Mouse (Mus musculus) olfactory bulb, adult 2 months (tissue): Measurements from ENCODE around the gene Myh13. TPM values are rescaled to one million over a fixed set of nuclear protein-coding genes. Genes with fewer than 3 reads are reported as not detected.

Experiments used
- H3K27ac ChIP-seq: fragments of 200-500 bp; 2 replicates; pipeline ENCODE4 v1.5.1; 2012; ENCODE audit warnings: low read depth, low read length; ENCODE audit not compliant: insufficient read depth
- H3K4me1 ChIP-seq: fragments of 200-500 bp; 2 replicates; pipeline ENCODE4 v1.6.1; 2012; ENCODE audit warnings: low read length; ENCODE audit not compliant: control insufficient read depth, insufficient read depth
- H3K4me3 ChIP-seq: fragments of 200-500 bp; 2 replicates; pipeline ENCODE4 v1.5.1; 2012; ENCODE audit warnings: mild to moderate bottlenecking, low read depth, low read length, moderate library complexity; ENCODE audit not compliant: insufficient read depth
- CTCF ChIP-seq: fragments of 200-500 bp; IDR thresholded peaks from 2 replicates; pipeline ENCODE4 v1.5.1; 2012; ENCODE audit warnings: low read depth, mild to moderate bottlenecking, low read length, moderate library complexity; ENCODE audit not compliant: insufficient read depth
- POLR2A ChIP-seq: fragments of 200-500 bp; IDR thresholded peaks from 2 replicates; pipeline ENCODE4 v1.6.1; 2012; ENCODE audit warnings: mild to moderate bottlenecking, low read depth, low read length, moderate library complexity; ENCODE audit not compliant: insufficient read depth
- WGBS: fragments of 180-500 bp; shearing (Covaris S2); methylation state at CpG from one replicate; pipeline ENCODE4 v1.1.7; 2018; 5-methylcytosine and 5-hydroxymethylcytosine counted together
- polyA plus RNA-seq: library from polyadenylated mRNA; stranded (reverse); fragments of >200 nt; gene quantifications from 2 replicates; pipeline ENCODE4 v1.2.4, GENCODE M21; 2012; ENCODE audit warnings: low replicate concordance; ENCODE audit not compliant: missing spikeins, insufficient read depth, insufficient read length

The Myh13 gene
- polyA plus RNA-seq = not detected in 2 replicates

- no peaks in the 10 kb centered on the region for H3K4me1 ChIP-seq
- TF ChIP-seq CTCF = no peak
- TF ChIP-seq POLR2A = no peak
- WGBS = 87% methylated on average over 7 of the region's 7 CpGs
- H3K4me3 ChIP-seq = no peak within 1 kb of the TSS
- no peak within 1 kb of the TSS for H3K27ac ChIP-seq
Observed at GRCm38 (mm10) chr11:67321358-67321757, at the start of gene Myh13. Myh13 (plus strand) TSS chr11:67321658.

- H3K4me3 ChIP-seq = no peak within 1 kb of the TSS
- H3K4me1 ChIP-seq = no peaks in the 10 kb centered on the region
- TF ChIP-seq POLR2A (no peak), CTCF (no peak)
- no peak within 1 kb of the TSS for H3K27ac ChIP-seq
- WGBS = 55% methylated on average over 10 of the region's 10 CpGs
Observed at GRCm38 (mm10) chr11:67276601-67277174, 44.8 kb upstream of the Myh13 start, which contains the start of gene Myh8. Myh8 (plus strand) TSS chr11:67277124.

- TF ChIP-seq POLR2A (no peak), CTCF (no peak)
- no peak overlapping the region for H3K4me3 ChIP-seq
- WGBS = 87% methylated on average over 1 of the region's 1 CpGs
- H3K4me1 ChIP-seq = no peaks in the 10 kb centered on the region
- no peak overlapping the region for H3K27ac ChIP-seq
Observed at GRCm38 (mm10) chr11:67293440-67293839, 28.0 kb upstream of the Myh13 start.

GRCm38 (mm10) chr11:67313733-67314452 lies 7.6 kb upstream of the Myh13 start:
- Histone ChIP-seq H3K4me1 (no peaks in the 10 kb centered on the region), H3K27ac (no peak overlapping the region), H3K4me3 (no peak overlapping the region)
- WGBS = 74% methylated on average over 15 of the region's 15 CpGs
- no peak for TF ChIP-seq POLR2A
- TF ChIP-seq CTCF = no peak

- H3K4me1 ChIP-seq = no peaks in the 10 kb centered on the region
- TF ChIP-seq POLR2A = no peak
- no peak for TF ChIP-seq CTCF
- H3K4me3 ChIP-seq = no peak overlapping the region
- WGBS = 62% methylated on average over 2 of the region's 2 CpGs
- no peak overlapping the region for H3K27ac ChIP-seq
Observed at GRCm38 (mm10) chr11:67326536-67326935, 5.1 kb downstream of the Myh13 start.

GRCm38 (mm10) chr11:67344556-67344955 lies 23.1 kb downstream of the Myh13 start:
- 76% methylated on average over 3 of the region's 3 CpGs for WGBS
- TF ChIP-seq CTCF (no peak), POLR2A (no peak)
- H3K27ac ChIP-seq = no peak overlapping the region
- H3K4me3 ChIP-seq = no peak overlapping the region
- H3K4me1 ChIP-seq = no peaks in the 10 kb centered on the region

- 78% methylated on average over 2 of the region's 2 CpGs for WGBS
- Histone ChIP-seq H3K4me3 (no peak overlapping the region), H3K4me1 (no peaks in the 10 kb centered on the region), H3K27ac (no peak overlapping the region)
- TF ChIP-seq POLR2A (no peak), CTCF (no peak)
Observed at GRCm38 (mm10) chr11:67345186-67345855, 23.9 kb downstream of the Myh13 start.

GRCm38 (mm10) chr11:67345856-67346236 lies 24.4 kb downstream of the Myh13 start:
- Histone ChIP-seq H3K4me1 (no peaks in the 10 kb centered on the region), H3K4me3 (no peak overlapping the region), H3K27ac (no peak overlapping the region)
- TF ChIP-seq CTCF = no peak
- no peak for TF ChIP-seq POLR2A
